Mouse (Mus musculus): Measurements from ENCODE around the gene Parp11.

- TF ChIP-seq CTCF (IDR thresholded peaks at IDR 0.05; ENCODE audit: low read depth, low read length) (no peak), POLR2A (IDR thresholded peaks at IDR 0.05; ENCODE audit: insufficient read depth, low read length) (no peak), EP300 (IDR thresholded peaks at IDR 0.05; ENCODE audit: insufficient read depth, low read depth, low read length) (no peak)
Measured at GRCm38 (mm10) chr6:127491046-127491445, 44.4 kb downstream of the Parp11 start.

Measured in ES-Bruce4 (cell line).